Mouse (Mus musculus) monocyte, adult 2 months (primary cell): Measurements from ENCODE around the gene Rpl3.

ENCODE experiments used
- DNase-seq, 2 experiments: peaks; one replicate each; pipeline ENCODE4 v3.0.0; 2022; ENCODE audit warnings: low spot score in 2 of 2, low read depth in 1 of 2

The Rpl3 gene

GRCm38 (mm10) chr15:80090741-80091120 is 937 bp downstream of the Rpl3 start:
- no peak for DNase-seq

- no peak for DNase-seq
Observed at GRCm38 (mm10) chr15:80090155-80090554, 1.5 kb downstream of the Rpl3 start.

GRCm38 (mm10) chr15:80088637-80089036 is 3.0 kb downstream of the Rpl3 start:
- DNase-seq = peak; percentile 68 to 87

DNA sequence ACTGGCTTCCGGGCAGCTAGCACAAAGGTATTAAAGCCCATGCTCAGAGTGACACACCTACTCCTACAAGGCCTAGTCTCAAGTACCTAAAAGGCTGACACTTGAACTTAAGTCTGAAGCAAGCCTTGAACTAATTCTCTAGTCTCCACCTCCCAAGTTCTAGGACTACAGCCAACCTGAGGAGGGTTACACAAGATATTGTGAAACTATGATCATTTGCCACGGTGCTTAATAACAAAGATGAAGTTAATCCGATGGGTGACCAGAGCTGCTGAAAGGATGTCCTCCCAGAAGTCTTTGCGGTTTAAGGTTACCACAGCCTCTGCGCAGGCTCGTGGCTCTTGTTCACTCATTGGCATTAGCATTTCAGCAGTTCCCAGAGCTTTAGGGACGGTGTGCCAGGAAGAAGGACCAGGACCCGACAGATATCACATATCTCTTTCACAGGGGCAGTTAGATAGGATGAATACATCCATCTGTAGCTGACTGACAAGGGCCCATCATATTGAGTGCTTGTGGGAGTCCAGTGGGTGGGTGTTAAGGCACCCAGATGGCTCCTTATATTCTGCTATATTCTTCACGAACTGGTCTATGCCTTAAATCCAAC is 4.2 kb downstream of the Rpl3 start:
- DNase-seq = no peak

GRCm38 (mm10) chr15:80083740-80084139 is 7.9 kb downstream of the Rpl3 start:
- DNase-seq = no peak

DNA sequence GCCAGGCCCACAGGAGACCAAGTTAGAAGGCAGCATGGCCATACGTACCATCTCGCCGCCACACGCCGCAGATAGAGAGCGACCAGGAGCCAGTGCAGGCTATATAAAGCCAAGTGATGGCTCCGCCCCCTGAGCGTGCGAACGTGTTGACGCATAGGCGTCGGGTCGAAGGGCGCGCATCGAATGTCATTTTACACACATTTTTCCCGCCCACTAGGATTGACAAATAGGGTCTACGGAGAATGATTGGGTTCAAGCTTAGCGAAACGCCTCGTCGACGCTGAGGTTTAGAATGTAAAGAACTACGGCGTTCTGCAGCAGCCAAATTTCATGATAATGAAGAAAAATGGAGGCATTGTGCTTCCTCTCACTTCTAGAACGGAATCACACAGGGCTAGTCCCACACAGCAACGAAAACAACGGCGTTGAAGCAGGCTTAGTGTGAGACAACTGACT is 8.4 kb downstream of the Rpl3 start:
- DNase-seq = peak; percentile 97 to 98

GRCm38 (mm10) chr15:80082661-80083275 is 8.9 kb downstream of the Rpl3 start:
- no peak for DNase-seq

DNA sequence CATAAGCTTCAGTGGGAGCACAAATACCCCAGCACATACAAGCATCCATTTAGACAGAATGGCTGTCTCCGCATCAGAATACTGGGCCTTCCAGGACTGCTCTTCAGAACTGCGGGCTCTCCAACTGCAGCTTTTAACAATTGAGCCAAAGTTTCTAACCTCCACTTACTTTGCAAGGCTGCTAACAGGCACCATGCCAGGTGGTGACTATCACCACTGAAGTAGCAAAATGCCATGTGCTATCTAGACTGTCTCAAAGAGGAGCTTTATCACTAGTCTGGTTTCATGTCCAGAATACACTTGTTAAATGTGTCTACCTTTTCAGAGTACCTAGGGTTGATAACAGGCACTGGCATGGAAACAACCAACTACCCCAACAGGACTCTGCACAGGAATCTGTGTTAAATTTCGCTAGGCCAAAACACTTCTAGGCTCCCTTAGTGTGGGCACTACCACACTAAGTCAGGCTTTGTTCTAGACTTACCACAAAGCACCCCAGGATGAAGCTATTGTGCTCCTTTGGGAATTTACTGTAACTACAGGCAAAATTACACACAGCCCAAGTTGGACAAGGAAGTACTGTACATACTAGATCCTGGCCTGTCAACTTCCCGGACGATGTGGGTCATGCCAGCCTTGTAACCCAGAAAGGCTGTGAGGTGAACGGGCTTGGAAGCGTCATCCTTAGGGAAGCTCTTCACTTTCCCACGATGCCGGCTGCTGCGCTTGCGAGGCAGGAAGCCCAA is 9.7 kb downstream of the Rpl3 start:
- DNase-seq = no peak

DNA sequence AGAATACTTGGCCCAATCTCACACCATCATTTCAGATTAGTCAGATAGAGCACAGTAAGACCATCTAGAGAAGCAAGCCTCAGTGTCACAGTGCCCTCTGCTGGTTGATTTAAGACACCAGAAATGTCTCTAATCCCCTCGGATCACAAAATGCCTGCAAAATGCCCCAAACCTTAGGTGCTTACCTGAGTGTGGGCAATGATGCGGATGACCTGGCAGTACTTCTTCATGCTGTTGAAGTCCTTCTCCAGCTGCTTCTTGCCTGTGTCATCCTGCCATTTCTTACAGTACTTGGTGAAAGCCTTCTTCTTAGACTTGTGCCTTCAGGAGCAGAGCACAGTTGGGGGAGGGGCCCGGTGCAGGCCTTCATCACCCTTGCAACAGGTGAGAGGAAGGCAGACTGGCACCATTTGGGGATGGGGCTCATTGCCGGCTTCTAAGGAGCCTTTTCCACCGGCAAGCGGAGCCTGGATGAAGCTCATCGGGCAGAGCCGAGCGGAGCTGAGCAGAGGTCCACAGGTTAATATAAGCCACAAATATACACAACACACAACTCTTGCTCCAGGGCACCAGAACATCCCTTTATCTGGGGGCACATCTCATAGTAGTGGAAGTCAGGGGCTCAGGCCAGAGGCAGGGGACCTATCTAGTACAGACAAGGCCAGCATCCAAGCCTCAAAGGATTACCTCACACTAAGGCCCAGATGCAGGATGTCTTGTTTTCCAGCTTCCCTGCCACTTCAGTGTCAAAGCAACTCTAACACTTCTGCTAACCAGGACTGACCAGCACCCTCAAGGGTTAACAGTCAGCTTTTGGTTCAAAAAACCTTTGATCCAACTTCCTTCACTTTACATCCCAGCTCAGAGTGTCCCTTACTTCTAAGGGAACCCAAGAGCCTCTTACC is 10.7 kb downstream of the Rpl3 start:
- no peak for DNase-seq

GRCm38 (mm10) chr15:80079954-80080353 is 11.7 kb downstream of the Rpl3 start:
- no peak for DNase-seq

DNA sequence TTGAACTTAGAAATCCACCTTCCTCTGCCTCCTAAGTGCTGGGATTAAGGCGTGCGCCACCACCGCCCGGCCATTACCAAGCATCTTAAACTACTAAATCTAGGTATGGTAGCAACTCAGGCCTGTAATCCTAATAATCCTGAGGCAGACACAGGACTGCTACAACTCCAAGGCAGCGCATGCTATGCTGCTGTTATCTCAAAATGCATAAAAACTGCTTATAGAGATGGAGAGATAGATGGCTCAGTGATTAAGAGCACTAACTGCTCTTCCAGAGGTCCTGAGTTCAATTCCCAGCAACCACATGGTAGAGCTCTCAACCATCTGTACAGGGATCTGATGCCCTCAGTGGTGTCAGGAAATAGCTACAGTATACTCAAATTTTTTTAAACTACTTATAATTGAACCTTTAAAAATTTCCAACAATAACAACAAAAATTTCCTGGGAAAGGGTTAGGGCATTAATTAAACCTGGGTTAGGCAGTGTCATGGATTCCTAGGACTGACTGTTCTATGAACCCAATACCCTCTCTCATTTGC is 12.5 kb downstream of the Rpl3 start:
- DNase-seq = no peak

DNA sequence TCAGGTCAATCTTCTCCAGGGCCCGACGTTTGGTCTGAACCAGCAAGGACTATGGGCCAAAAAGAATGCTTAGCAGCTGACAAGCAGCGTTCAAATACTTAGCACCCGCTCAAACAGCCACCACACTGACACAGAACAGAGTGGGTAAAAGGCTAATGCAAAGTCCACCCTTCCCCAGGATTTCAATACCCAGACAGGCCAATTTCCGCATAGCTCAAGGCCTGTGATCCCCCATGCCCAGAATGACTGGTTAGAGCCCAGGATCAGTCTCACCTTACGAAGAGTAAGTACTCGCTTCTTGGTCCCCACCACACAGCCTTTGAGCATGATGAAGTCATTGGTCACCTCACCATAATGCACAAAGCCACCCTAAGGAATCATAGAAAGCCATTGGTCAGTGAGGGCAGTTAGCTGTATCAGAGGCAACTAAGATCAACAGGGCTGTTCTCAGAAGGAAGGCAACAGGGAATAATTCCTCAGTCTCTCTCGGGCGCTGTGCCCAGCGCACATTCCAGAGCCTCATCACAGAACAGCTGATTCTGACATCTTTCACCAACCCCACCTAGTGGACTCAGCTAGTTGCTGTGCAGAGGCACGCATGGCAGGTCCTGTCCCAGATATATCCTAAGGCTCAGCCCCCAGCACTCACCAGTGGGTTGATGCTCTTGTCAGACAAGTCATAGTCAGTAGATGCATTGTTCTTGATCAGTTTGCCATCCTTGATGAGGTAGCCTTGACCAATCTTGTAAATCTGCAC is 13.4 kb downstream of the Rpl3 start:
- no peak for DNase-seq

DNA sequence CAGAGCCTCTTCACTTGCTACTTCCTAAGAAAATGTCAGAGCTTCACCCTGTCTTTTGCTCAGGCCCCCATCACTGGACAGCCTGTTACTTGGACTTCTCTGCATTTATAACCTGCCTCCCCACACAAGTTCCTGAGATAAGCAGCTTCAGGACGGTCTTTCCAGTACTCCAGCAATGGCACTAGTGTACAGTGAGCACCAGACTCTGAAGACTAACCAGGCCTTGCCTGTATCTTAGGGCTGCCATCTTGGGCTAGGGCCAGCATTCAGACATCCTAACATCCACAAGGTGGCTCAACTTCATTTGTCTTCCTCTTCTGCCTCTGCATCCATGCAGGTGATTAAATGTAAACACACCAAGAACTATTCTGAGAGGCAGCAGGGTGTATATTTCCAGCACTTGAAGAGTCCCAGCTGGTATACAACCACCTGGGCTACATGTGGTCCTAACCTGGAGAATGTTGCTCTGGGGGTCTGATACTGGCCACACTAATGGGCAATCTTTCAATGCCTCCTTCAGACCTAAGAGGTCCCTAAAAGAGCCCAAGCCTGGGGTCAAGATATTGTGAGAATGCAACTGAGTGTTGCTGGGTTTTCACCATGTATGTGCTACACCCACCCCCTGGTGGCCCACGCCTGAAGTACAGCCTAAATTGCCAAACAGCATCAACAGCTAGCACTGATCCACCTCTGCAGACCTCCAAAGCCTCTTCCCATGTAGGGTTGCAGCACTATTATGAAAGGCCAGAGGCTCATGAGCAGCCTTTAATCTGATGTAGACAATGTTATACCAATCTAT is 15.1 kb downstream of the Rpl3 start:
- peak in 1 of 2 experiments; percentile 51 for DNase-seq

- DNase-seq = no peak
Observed at GRCm38 (mm10) chr15:80075733-80076337, 15.8 kb downstream of the Rpl3 start.

GRCm38 (mm10) chr15:80075374-80075694 is 16.3 kb downstream of the Rpl3 start:
- no peak for DNase-seq

GRCm38 (mm10) chr15:80074663-80075373 is 16.9 kb downstream of the Rpl3 start:
- DNase-seq = peak in 1 of 2 experiments; percentile 21

GRCm38 (mm10) chr15:80073256-80073621 is 18.4 kb downstream of the Rpl3 start:
- no peak for DNase-seq

DNA sequence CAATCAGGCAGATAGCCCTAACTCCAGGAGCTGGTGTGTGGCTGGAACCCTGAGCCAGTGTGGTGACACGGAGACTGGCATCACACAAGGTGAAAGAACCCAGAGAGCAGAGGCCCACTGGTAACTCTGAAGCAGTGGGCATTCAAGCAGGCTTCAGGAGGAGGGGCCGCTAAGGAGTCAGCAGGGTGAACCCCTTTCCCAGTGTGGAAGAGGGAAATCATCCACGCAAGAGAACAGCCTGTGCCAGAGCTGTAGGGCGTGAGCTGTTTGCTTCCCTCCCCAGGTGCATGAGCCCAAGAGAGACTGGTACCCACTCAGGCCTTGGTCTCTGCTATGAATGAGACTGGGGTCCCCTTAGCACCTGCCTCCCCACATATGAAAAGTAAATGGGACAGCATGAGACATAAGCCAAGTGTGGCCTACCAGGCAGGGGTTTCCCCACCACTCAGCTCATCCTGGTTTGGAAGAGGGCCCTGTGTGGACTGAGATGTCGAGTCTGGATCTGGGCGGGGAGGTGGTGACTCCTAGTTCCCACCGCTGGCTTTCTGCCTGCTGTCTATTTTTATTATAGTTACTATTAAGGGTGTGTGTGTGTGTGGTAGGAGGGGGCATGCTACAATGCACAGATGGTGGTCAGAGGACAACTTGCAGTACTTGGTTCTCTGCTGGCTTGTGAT is 19.0 kb downstream of the Rpl3 start:
- no peak for DNase-seq
